Mouse (Mus musculus) midbrain, embryonic 11.5 days (tissue): Measurements from ENCODE around the gene Gm49027. TPM values are rescaled to one million over a fixed set of nuclear protein-coding genes. Genes with fewer than 3 reads are reported as not detected.

Source experiments
- ATAC-seq: fragments of 200-750 bp; cut with Nextera tagmentation; 2 replicates; pipeline ENCODE4 v1.8.0; 2017; ENCODE audit warnings: moderate TSS enrichment, moderate library complexity; ENCODE audit not compliant: low FRiP score
- DNase-seq: peaks from one replicate; pipeline ENCODE4 v3.0.0; 2015; ENCODE audit warnings: low spot score; ENCODE audit errors: missing footprints
- H3K27ac ChIP-seq: fragments of 300-500 bp; sonication (generic); 2 replicates; pipeline ENCODE4 v1.5.1; 2014; ENCODE audit warnings: low read depth, low read length
- H3K27me3 ChIP-seq: fragments of 300-500 bp; sonication (generic); 2 replicates; pipeline ENCODE4 v1.6.1; 2014; ENCODE audit warnings: mild to moderate bottlenecking, low read length, moderate library complexity, mixed read lengths; ENCODE audit not compliant: control insufficient read depth, insufficient read depth
- H3K36me3 ChIP-seq: fragments of 300-500 bp; sonication (generic); 2 replicates; pipeline ENCODE4 v1.6.1; 2014; ENCODE audit warnings: mild to moderate bottlenecking, low read length, moderate library complexity, mixed read lengths; ENCODE audit not compliant: control insufficient read depth, insufficient read depth
- H3K4me1 ChIP-seq: fragments of 300-500 bp; sonication (generic); 2 replicates; pipeline ENCODE4 v1.6.1; 2014; ENCODE audit warnings: low read length; ENCODE audit not compliant: control insufficient read depth, insufficient read depth
- H3K4me2 ChIP-seq: fragments of 300-500 bp; sonication (generic); 2 replicates; pipeline ENCODE4 v1.6.1; 2014; ENCODE audit warnings: mild to moderate bottlenecking, moderate library complexity
- H3K4me3 ChIP-seq: fragments of 300-500 bp; sonication (generic); 2 replicates; pipeline ENCODE4 v1.5.1; 2014; ENCODE audit warnings: low read depth, low read length
- H3K9ac ChIP-seq: fragments of 300-500 bp; sonication (generic); 2 replicates; pipeline ENCODE4 v1.6.1; 2014; ENCODE audit warnings: low read length
- H3K9me3 ChIP-seq: fragments of 300-500 bp; sonication (generic); 2 replicates; pipeline ENCODE4 v1.6.1; 2016; ENCODE audit warnings: low read length; ENCODE audit not compliant: control insufficient read depth
- WGBS: fragments of 180-500 bp; shearing (Covaris S2); extraction: QIAGEN DNeasy Blood & Tissue Kit; methylation state at CpG from one replicate; pipeline ENCODE4 v1.1.7; 2014; 5-methylcytosine and 5-hydroxymethylcytosine counted together
- polyA plus RNA-seq: library from polyadenylated mRNA; unstranded; fragments of >200 nt; fragmentation: Nextera tagmentation; extraction: Ambion mirVana; gene quantifications from 2 replicates; pipeline ENCODE4 v1.2.1, GENCODE M21; 2014

The Gm49027 gene
- polyA plus RNA-seq, result 0.44 and 0.72 TPM in 2 replicates

DNA sequence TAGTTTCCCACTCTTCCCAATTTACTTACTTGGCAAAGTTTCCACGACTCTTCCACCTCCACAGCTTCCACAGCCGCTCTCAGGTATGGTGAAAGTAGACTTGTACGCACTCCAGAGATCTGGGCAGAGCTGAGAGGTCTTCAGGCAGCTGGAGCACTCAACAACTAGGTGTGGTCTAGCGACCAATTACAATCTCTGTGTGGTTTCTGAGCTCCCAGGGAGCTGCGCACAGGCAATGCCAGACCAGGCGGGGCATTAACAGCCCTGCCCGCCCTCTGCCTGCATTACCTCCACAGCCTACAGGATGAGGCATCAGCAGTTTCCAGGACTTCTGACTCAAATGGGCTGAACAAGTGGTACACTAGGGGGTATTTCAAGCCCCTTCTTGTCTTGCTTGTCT lies at the start of gene Gm49027:
TSS of gene Gm49027 (minus strand) at position 208 of the 400 bp plus-strand sequence.
- Histone ChIP-seq H3K27ac (peak within 1 kb of the TSS; percentile 61; the same call in 1 of the 2 replicates), H3K4me1 (peaks cover 13% of the 10 kb centered on the region), H3K9me3 (no peaks in the 10 kb centered on the region), H3K36me3 (no peaks in the 10 kb centered on the region; the same call in 1 of the 2 replicates), H3K4me2 (peak within 1 kb of the TSS; percentile 59), H3K4me3 (peak within 1 kb of the TSS; percentile 93), H3K27me3 (no peaks in the 10 kb centered on the region), H3K9ac (peak within 1 kb of the TSS; percentile 44)
- WGBS, result 92% methylated on average over 7 of the region's 7 CpGs
- ATAC-seq, result no peak
- DNase-seq, result no peak

DNA sequence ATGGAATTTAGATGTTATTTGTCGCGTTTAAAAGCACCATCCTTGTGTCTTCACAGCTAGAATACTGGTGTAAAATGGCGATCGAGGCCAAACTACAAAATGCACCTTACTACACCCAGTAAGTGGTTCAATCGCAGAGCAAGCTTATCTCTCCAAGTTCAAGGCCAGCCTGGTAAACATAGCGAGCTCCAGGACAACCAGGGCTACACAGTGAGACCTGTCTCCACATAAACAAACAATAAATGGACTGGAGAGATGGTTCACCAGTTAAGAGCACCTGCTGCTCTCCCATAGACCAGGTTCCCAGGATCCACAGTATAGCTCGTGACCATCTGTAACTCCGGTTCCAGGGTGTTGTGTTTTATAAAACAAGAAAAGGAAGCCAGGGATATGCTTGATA lies 48.1 kb upstream of the Gm49027 start:
- Histone ChIP-seq H3K4me1 (peaks cover 6% of the 10 kb centered on the region; the same call in 1 of the 2 replicates), H3K27me3 (no peaks in the 10 kb centered on the region), H3K27ac (no peak overlapping the region), H3K4me2 (peak overlapping the region; percentile 86; the same call in 1 of the 2 replicates), H3K9ac (peak overlapping the region; percentile 83; the same call in 1 of the 2 replicates), H3K4me3 (peak overlapping the region; percentile 97; the same call in 1 of the 2 replicates), H3K36me3 (peaks cover 4% of the 10 kb centered on the region; the same call in 1 of the 2 replicates), H3K9me3 (no peaks in the 10 kb centered on the region)
- ATAC-seq (peak; percentile 24; the same call in 1 of the 2 replicates), DNase-seq (no peak)
- WGBS, result 62% methylated on average over 8 of the region's 8 CpGs

DNA sequence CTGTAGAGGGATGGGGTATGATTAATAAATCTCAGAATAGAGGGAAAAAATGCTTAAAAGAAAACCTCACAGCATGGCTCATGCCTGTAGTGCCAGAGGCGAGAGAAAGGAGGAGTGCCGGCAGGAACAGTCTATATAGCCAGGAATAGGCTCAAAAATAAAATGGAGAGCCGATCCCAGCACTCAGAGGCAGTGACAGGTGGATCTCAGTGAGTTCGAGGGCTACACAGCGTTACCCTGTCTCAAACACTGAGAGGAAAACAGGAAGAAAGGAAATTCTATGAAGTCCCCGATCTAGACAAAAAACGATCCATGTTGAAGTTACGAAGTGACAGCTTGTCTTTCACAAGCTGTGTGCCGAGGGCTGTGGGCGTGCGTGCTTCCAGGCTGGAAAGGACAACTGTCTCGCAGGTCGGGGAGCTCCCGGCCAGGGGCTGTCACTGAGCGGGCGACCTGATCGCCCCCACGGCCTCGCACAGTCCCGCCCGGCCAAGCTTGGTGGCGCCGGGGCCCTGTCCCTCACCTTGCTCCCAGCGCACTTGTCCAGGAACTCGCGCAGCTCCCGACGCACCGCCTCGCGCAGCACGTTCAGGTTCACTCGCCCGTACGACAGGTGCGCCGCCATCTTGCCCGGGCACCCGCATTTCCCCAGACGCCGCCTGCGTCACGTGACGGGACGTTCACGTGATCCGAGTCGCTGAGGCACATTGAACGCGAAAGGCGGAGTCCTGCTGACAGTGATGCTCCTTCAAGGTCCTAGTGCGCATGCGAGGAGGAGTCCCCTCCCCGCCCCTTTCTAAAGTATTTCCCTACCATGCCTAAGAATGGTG lies 47.3 kb upstream of the Gm49027 start, which contains the start of gene Vps33a:
TSS of gene Vps33a (minus strand) at position 682 of the 830 bp plus-strand sequence.
- Histone ChIP-seq H3K4me3 (peak within 1 kb of the TSS; percentile 97), H3K9me3 (no peaks in the 10 kb centered on the region), H3K36me3 (peaks cover 4% of the 10 kb centered on the region; the same call in 1 of the 2 replicates), H3K4me2 (peak within 1 kb of the TSS; percentile 86), H3K4me1 (peaks cover 6% of the 10 kb centered on the region; the same call in 1 of the 2 replicates), H3K9ac (peak within 1 kb of the TSS; percentile 83), H3K27me3 (no peaks in the 10 kb centered on the region), H3K27ac (no peak within 1 kb of the TSS)
- peak; percentile 99 for DNase-seq
- ATAC-seq, result peak; percentile 91
- under 1% methylated on average over 54 of the region's 54 CpGs for WGBS

DNA sequence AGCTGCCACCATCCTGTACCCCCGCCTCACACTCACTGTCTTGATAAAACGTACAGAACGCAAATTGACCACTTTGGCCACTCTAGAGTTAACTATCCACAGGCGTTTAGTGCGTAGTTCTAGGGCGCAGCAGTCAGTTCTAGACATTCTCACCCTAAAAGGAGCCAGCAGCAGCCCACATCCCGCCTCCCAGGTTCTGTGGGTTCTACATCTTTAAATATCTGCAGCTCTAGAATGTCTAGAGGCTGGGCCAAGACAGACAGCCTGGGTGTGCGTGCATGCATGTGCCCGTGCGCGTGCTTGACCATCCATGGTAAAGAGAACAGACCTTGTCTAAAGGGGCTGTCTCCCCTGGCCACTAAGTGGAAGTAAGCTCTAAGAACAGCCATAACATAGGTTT lies 35.8 kb upstream of the Gm49027 start:
- H3K4me1 ChIP-seq, result no peaks in the 10 kb centered on the region
- H3K36me3 ChIP-seq, result peaks cover 15% of the 10 kb centered on the region
- H3K9me3 ChIP-seq, result no peaks in the 10 kb centered on the region
- no peak overlapping the region for H3K4me3 ChIP-seq
- H3K9ac ChIP-seq, result no peak overlapping the region
- ATAC-seq, result no peak
- WGBS, result 94% methylated on average over 11 of the region's 11 CpGs
- no peak overlapping the region for H3K4me2 ChIP-seq
- no peak for DNase-seq
- no peaks in the 10 kb centered on the region for H3K27me3 ChIP-seq
- H3K27ac ChIP-seq, result no peak overlapping the region

DNA sequence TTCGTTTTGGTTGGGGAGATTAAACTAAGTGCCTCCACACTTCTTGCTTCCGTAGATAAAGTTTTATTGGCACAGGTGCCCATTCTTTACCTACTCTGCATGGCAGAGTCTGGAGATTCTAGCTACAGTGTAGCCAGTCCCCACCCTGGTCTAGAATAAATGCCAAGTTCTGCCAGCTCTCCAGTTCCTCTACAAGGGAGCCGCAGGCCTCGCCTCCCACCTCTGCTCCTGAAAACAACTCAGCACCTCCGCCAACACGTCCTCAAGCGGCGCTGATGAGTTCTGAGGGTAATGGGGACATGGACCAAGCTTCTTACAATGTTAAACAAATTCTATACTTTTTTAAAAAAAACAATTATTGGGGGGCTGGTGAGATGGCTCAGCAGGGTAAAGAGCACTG lies 34.3 kb upstream of the Gm49027 start:
- H3K4me1 ChIP-seq, result no peaks in the 10 kb centered on the region
- 91% methylated on average over 8 of the region's 8 CpGs for WGBS
- no peak overlapping the region for H3K9ac ChIP-seq
- DNase-seq (no peak), ATAC-seq (no peak)
- no peaks in the 10 kb centered on the region for H3K27me3 ChIP-seq
- H3K36me3 ChIP-seq, result peaks cover 12% of the 10 kb centered on the region
- no peak overlapping the region for H3K4me3 ChIP-seq
- H3K9me3 ChIP-seq, result no peaks in the 10 kb centered on the region
- H3K27ac ChIP-seq, result no peak overlapping the region
- no peak overlapping the region for H3K4me2 ChIP-seq

DNA sequence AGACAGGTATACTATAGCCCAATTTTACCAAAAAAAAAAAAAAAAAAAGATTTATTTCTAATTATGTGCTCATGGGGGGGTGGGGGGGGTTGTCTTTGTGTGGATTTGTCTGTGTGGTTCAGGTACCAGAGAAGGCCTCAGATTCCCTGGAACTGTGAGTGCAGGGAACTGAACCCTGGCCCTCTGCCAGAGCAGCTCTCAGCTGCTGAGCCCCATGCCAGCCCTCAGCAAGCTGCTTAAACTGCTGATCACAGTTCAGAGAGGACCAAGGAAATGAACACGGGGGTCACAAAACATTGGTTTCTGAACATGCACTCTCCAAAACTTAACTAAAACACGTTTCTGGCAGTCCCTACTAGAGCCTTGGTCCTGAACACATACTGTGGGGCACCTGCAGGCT lies 31.2 kb upstream of the Gm49027 start:
- Histone ChIP-seq H3K27ac (no peak overlapping the region), H3K4me1 (no peaks in the 10 kb centered on the region), H3K36me3 (peaks cover 4% of the 10 kb centered on the region), H3K4me2 (no peak overlapping the region), H3K9ac (no peak overlapping the region), H3K4me3 (no peak overlapping the region), H3K27me3 (no peaks in the 10 kb centered on the region), H3K9me3 (no peaks in the 10 kb centered on the region)
- ATAC-seq, result no peak
- 77% methylated on average over 2 of the region's 2 CpGs for WGBS
- no peak for DNase-seq

DNA sequence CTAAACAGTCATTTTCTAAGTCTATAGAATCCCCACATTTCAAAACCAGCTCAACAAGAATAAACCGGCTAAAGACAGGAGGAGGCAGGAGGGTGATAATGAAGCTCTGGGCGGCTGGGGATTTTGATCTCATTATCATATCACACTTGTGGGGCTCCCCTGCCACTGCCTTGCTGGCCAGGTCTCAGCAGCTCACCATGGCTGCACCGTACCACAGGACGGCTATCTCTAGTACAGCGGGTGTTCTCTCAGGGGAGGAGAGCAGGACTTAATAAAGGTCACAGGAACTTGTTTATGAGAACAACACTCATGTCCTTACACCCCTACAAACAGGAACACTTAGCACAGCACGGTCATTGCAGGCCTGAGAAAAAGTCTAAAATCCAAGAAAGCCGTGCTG lies 30.4 kb upstream of the Gm49027 start:
- WGBS, result 88% methylated on average over 7 of the region's 7 CpGs
- DNase-seq (no peak), ATAC-seq (no peak)
- Histone ChIP-seq H3K9me3 (no peaks in the 10 kb centered on the region), H3K36me3 (peaks cover 4% of the 10 kb centered on the region), H3K4me1 (no peaks in the 10 kb centered on the region), H3K27me3 (no peaks in the 10 kb centered on the region), H3K9ac (no peak overlapping the region), H3K4me3 (no peak overlapping the region), H3K4me2 (no peak overlapping the region), H3K27ac (no peak overlapping the region)

DNA sequence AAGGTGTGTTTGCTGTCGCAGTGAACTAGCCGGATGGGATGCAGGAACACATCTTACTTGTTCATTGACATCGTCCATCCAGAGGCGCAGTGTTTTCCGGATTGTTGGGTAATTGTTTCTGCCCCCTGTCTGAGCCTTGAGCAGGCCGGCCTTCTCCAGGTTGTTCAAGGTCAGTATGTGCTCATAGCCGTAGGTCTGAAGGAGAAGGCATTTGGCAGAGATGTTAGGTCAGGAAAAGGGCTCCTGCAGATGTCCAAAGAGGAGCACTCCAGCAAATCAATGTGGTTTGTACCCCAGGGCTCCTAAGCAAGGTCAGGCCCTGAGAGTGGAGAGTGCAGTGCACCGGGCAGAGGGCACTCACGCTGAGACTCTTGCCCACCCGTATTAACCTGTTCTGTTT lies 8.5 kb upstream of the Gm49027 start:
- Histone ChIP-seq H3K27me3 (no peaks in the 10 kb centered on the region), H3K4me2 (no peak overlapping the region), H3K27ac (no peak overlapping the region), H3K36me3 (peaks cover 9% of the 10 kb centered on the region; the same call in 1 of the 2 replicates), H3K9me3 (no peaks in the 10 kb centered on the region), H3K4me3 (no peak overlapping the region), H3K4me1 (no peaks in the 10 kb centered on the region), H3K9ac (no peak overlapping the region)
- ATAC-seq, result no peak
- no peak for DNase-seq
- WGBS, result 95% methylated on average over 10 of the region's 10 CpGs

DNA sequence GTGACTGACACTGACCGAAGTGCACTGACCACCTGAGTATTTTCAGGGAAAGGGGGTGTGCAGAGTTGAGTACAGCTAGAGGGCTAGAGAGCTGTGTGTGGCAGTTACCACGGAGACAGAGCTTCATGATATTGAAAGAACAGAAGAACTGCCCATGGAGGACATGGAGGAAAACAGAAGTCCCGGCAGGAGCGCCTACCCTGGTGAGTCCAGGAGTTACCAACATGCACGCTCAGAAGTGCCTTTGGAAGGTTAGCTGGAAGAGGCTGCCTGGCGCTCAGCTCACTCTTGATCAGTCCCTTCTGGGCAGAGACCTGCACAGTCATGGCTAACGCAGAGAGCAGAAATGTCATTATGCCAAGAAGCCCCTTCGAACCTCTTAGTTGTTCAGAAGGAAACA lies 4.8 kb upstream of the Gm49027 start:
- H3K9me3 ChIP-seq, result no peaks in the 10 kb centered on the region
- peaks cover 7% of the 10 kb centered on the region; the same call in 1 of the 2 replicates for H3K36me3 ChIP-seq
- no peak overlapping the region for H3K27ac ChIP-seq
- ATAC-seq, result no peak
- no peak overlapping the region for H3K4me2 ChIP-seq
- no peak overlapping the region for H3K4me3 ChIP-seq
- H3K9ac ChIP-seq, result no peak overlapping the region
- DNase-seq, result no peak
- no peaks in the 10 kb centered on the region for H3K27me3 ChIP-seq
- H3K4me1 ChIP-seq, result no peaks in the 10 kb centered on the region
- 87% methylated on average over 8 of the region's 8 CpGs for WGBS
